Mouse (Mus musculus) frontal cortex, postnatal 36 days (tissue): ENCODE data around the gene Gsta2.
"Not testable (repeated sequence)": the region's sequence is repeated elsewhere in the genome, so short reads cannot be mapped to it uniquely, and the experiment has no call there.

Experiments used
- DNase-seq, 2 experiments: peaks; one replicate each; pipeline ENCODE4 v3.0.0; 2022; ENCODE audit warnings: low spot score in 2 of 2

Gene Gsta2

GRCm38 (mm10) chr9:78355611-78356010 is at the start of gene Gsta2:
Gene Gsta2 (minus strand): TSS chr9:78355788.
- DNase-seq = no peak

GRCm38 (mm10) chr9:78401596-78401995 is 46.0 kb upstream of the Gsta2 start:
- DNase-seq = no peak

GRCm38 (mm10) chr9:78400570-78400969 is 45.0 kb upstream of the Gsta2 start:
- DNase-seq = no peak

GRCm38 (mm10) chr9:78396517-78396916 is 40.9 kb upstream of the Gsta2 start:
- DNase-seq = no peak

GRCm38 (mm10) chr9:78395630-78396351 is 40.2 kb upstream of the Gsta2 start, which contains the start of gene Ddx43:
Gene Ddx43 (plus strand): TSS chr9:78395777.
- peak; percentile 9 to 16 for DNase-seq

- DNase-seq = no peak
Measured at GRCm38 (mm10) chr9:78395244-78395629, 39.6 kb upstream of the Gsta2 start.

- peak in 1 of 2 experiments; percentile 7 for DNase-seq
Measured at GRCm38 (mm10) chr9:78394602-78395001, 39.0 kb upstream of the Gsta2 start.

- DNase-seq = no peak
Measured at GRCm38 (mm10) chr9:78393741-78394140, 38.2 kb upstream of the Gsta2 start.

GRCm38 (mm10) chr9:78389981-78390380 is 34.4 kb upstream of the Gsta2 start:
- DNase-seq = no peak

- DNase-seq = no peak
Measured at GRCm38 (mm10) chr9:78386947-78387346, 31.4 kb upstream of the Gsta2 start.

- no peak for DNase-seq
Measured at GRCm38 (mm10) chr9:78385893-78386292, 30.3 kb upstream of the Gsta2 start.

GRCm38 (mm10) chr9:78378113-78378785 is 22.7 kb upstream of the Gsta2 start, which contains the start of gene Ooep:
Gene Ooep (minus strand): TSS chr9:78378725.
- DNase-seq = peak in 1 of 2 experiments; percentile 6

- no peak for DNase-seq
Measured at GRCm38 (mm10) chr9:78377546-78377945, 22.0 kb upstream of the Gsta2 start.

- no peak for DNase-seq
Measured at GRCm38 (mm10) chr9:78375486-78375885, 19.9 kb upstream of the Gsta2 start.

GRCm38 (mm10) chr9:78374885-78375389 is 19.3 kb upstream of the Gsta2 start:
- DNase-seq = no peak

GRCm38 (mm10) chr9:78374397-78374796 is 18.8 kb upstream of the Gsta2 start:
- DNase-seq = no peak

- DNase-seq = no peak
Measured at GRCm38 (mm10) chr9:78372827-78373504, 17.4 kb upstream of the Gsta2 start.

GRCm38 (mm10) chr9:78371441-78371840 is 15.9 kb upstream of the Gsta2 start:
- no peak for DNase-seq

- DNase-seq = no peak
Measured at GRCm38 (mm10) chr9:78369786-78370185, 14.2 kb upstream of the Gsta2 start.

GRCm38 (mm10) chr9:78369349-78369748 is 13.8 kb upstream of the Gsta2 start:
- no peak for DNase-seq

GRCm38 (mm10) chr9:78368671-78369293 is 13.2 kb upstream of the Gsta2 start:
- DNase-seq = no peak

- not testable (repeated sequence) for DNase-seq
Measured at GRCm38 (mm10) chr9:78367959-78368358, 12.4 kb upstream of the Gsta2 start, which contains the start of gene Dppa5a. Gene Dppa5a (minus strand): TSS chr9:78368177.
